Mouse (Mus musculus): ENCODE results near the gene Grid2. TPM values are rescaled to one million over a fixed set of nuclear protein-coding genes. Genes with fewer than 3 reads are reported as not detected.

Grid2 gene
- polyA plus RNA-seq, 1 experiment: 0.06 TPM

- Histone ChIP-seq H3K36me3 (ENCODE audit: control insufficient read depth, insufficient read depth, low read length) (no peaks in the 10 kb centered on the region), H3K27ac (ENCODE audit: control insufficient read depth, insufficient read depth, low read depth, low read length) (no peak overlapping the region), H3K27me3 (ENCODE audit: control insufficient read depth, insufficient read depth, low read length) (no peaks in the 10 kb centered on the region), H3K4me1 (ENCODE audit: control insufficient read depth, insufficient read depth, low read length) (no peaks in the 10 kb centered on the region), H3K4me3 (ENCODE audit: control insufficient read depth, low read depth, low read length) (no peak overlapping the region)
- no peak for TF ChIP-seq CTCF (IDR thresholded peaks at IDR 0.05; ENCODE audit: control insufficient read depth, insufficient read depth, insufficient replicate concordance, low read depth, low read length)
- no peak for TF ChIP-seq POLR2A (IDR thresholded peaks at IDR 0.05; ENCODE audit: control insufficient read depth, low read depth, low read length)
Measured at GRCm38 (mm10) chr6:64148613-64149012, 892.9 kb downstream of the Grid2 start.

GRCm38 (mm10) chr6:64174995-64175612, 919.4 kb downstream of the Grid2 start:
- Histone ChIP-seq H3K4me3 (ENCODE audit: control insufficient read depth, low read depth, low read length) (no peak overlapping the region), H3K36me3 (ENCODE audit: control insufficient read depth, insufficient read depth, low read length) (no peaks in the 10 kb centered on the region), H3K4me1 (ENCODE audit: control insufficient read depth, insufficient read depth, low read length) (no peaks in the 10 kb centered on the region), H3K27ac (ENCODE audit: control insufficient read depth, insufficient read depth, low read depth, low read length) (no peak overlapping the region), H3K27me3 (ENCODE audit: control insufficient read depth, insufficient read depth, low read length) (no peaks in the 10 kb centered on the region)
- no peak for TF ChIP-seq POLR2A (IDR thresholded peaks at IDR 0.05; ENCODE audit: control insufficient read depth, low read depth, low read length)
- TF ChIP-seq CTCF (IDR thresholded peaks at IDR 0.05; ENCODE audit: control insufficient read depth, insufficient read depth, insufficient replicate concordance, low read depth, low read length): no peak

GRCm38 (mm10) chr6:64193646-64194045, 938.0 kb downstream of the Grid2 start:
- no peaks in the 10 kb centered on the region for H3K4me1 ChIP-seq (ENCODE audit: control insufficient read depth, insufficient read depth, low read length)
- H3K4me3 ChIP-seq (ENCODE audit: control insufficient read depth, low read depth, low read length): no peak overlapping the region
- H3K27ac ChIP-seq (ENCODE audit: control insufficient read depth, insufficient read depth, low read depth, low read length): no peak overlapping the region
- H3K36me3 ChIP-seq (ENCODE audit: control insufficient read depth, insufficient read depth, low read length): no peaks in the 10 kb centered on the region
- H3K27me3 ChIP-seq (ENCODE audit: control insufficient read depth, insufficient read depth, low read length): no peaks in the 10 kb centered on the region
- no peak for TF ChIP-seq CTCF (IDR thresholded peaks at IDR 0.05; ENCODE audit: control insufficient read depth, insufficient read depth, insufficient replicate concordance, low read depth, low read length)

GRCm38 (mm10) chr6:64202396-64203122, 946.9 kb downstream of the Grid2 start:
- H3K36me3 ChIP-seq (ENCODE audit: control insufficient read depth, insufficient read depth, low read length): no peaks in the 10 kb centered on the region
- TF ChIP-seq CTCF (IDR thresholded peaks at IDR 0.05; ENCODE audit: control insufficient read depth, insufficient read depth, insufficient replicate concordance, low read depth, low read length) (no peak), POLR2A (IDR thresholded peaks at IDR 0.05; ENCODE audit: control insufficient read depth, low read depth, low read length) (no peak)
- H3K27ac ChIP-seq (ENCODE audit: control insufficient read depth, insufficient read depth, low read depth, low read length): no peak overlapping the region
- H3K4me3 ChIP-seq (ENCODE audit: control insufficient read depth, low read depth, low read length): no peak overlapping the region
- no peaks in the 10 kb centered on the region for H3K27me3 ChIP-seq (ENCODE audit: control insufficient read depth, insufficient read depth, low read length)
- no peaks in the 10 kb centered on the region for H3K4me1 ChIP-seq (ENCODE audit: control insufficient read depth, insufficient read depth, low read length)

GRCm38 (mm10) chr6:64236351-64236750, 980.7 kb downstream of the Grid2 start:
- no peak for TF ChIP-seq POLR2A (IDR thresholded peaks at IDR 0.05; ENCODE audit: control insufficient read depth, low read depth, low read length)
- no peaks in the 10 kb centered on the region for H3K27me3 ChIP-seq (ENCODE audit: control insufficient read depth, insufficient read depth, low read length)
- H3K36me3 ChIP-seq (ENCODE audit: control insufficient read depth, insufficient read depth, low read length): no peaks in the 10 kb centered on the region
- no peaks in the 10 kb centered on the region for H3K4me1 ChIP-seq (ENCODE audit: control insufficient read depth, insufficient read depth, low read length)
- H3K27ac ChIP-seq (ENCODE audit: control insufficient read depth, insufficient read depth, low read depth, low read length): no peak overlapping the region
- no peak overlapping the region for H3K4me3 ChIP-seq (ENCODE audit: control insufficient read depth, low read depth, low read length)

- Histone ChIP-seq H3K36me3 (ENCODE audit: control insufficient read depth, insufficient read depth, low read length) (no peaks in the 10 kb centered on the region), H3K27ac (ENCODE audit: control insufficient read depth, insufficient read depth, low read depth, low read length) (no peak overlapping the region), H3K27me3 (ENCODE audit: control insufficient read depth, insufficient read depth, low read length) (no peaks in the 10 kb centered on the region), H3K4me3 (ENCODE audit: control insufficient read depth, low read depth, low read length) (no peak overlapping the region), H3K4me1 (ENCODE audit: control insufficient read depth, insufficient read depth, low read length) (no peaks in the 10 kb centered on the region)
- no peak for TF ChIP-seq CTCF (IDR thresholded peaks at IDR 0.05; ENCODE audit: control insufficient read depth, insufficient read depth, insufficient replicate concordance, low read depth, low read length)
- no peak for TF ChIP-seq POLR2A (IDR thresholded peaks at IDR 0.05; ENCODE audit: control insufficient read depth, low read depth, low read length)
Measured at GRCm38 (mm10) chr6:64240526-64240925, 984.9 kb downstream of the Grid2 start.

GRCm38 (mm10) chr6:64245951-64246350, 990.3 kb downstream of the Grid2 start:
- Histone ChIP-seq H3K36me3 (ENCODE audit: control insufficient read depth, insufficient read depth, low read length) (no peaks in the 10 kb centered on the region), H3K4me1 (ENCODE audit: control insufficient read depth, insufficient read depth, low read length) (no peaks in the 10 kb centered on the region)

More at GRCm38 (mm10) chr6:64245951-64246350, 990.3 kb downstream of the Grid2 start:
- Histone ChIP-seq H3K4me3 (ENCODE audit: control insufficient read depth, low read depth, low read length) (no peak overlapping the region), H3K27me3 (ENCODE audit: control insufficient read depth, insufficient read depth, low read length) (no peaks in the 10 kb centered on the region), H3K27ac (ENCODE audit: control insufficient read depth, insufficient read depth, low read depth, low read length) (no peak overlapping the region)
- TF ChIP-seq CTCF (IDR thresholded peaks at IDR 0.05; ENCODE audit: control insufficient read depth, insufficient read depth, insufficient replicate concordance, low read depth, low read length) (no peak), POLR2A (IDR thresholded peaks at IDR 0.05; ENCODE audit: control insufficient read depth, low read depth, low read length) (no peak)
